Mouse (Mus musculus): ENCODE measurements around the gene Cmip.

DNA sequence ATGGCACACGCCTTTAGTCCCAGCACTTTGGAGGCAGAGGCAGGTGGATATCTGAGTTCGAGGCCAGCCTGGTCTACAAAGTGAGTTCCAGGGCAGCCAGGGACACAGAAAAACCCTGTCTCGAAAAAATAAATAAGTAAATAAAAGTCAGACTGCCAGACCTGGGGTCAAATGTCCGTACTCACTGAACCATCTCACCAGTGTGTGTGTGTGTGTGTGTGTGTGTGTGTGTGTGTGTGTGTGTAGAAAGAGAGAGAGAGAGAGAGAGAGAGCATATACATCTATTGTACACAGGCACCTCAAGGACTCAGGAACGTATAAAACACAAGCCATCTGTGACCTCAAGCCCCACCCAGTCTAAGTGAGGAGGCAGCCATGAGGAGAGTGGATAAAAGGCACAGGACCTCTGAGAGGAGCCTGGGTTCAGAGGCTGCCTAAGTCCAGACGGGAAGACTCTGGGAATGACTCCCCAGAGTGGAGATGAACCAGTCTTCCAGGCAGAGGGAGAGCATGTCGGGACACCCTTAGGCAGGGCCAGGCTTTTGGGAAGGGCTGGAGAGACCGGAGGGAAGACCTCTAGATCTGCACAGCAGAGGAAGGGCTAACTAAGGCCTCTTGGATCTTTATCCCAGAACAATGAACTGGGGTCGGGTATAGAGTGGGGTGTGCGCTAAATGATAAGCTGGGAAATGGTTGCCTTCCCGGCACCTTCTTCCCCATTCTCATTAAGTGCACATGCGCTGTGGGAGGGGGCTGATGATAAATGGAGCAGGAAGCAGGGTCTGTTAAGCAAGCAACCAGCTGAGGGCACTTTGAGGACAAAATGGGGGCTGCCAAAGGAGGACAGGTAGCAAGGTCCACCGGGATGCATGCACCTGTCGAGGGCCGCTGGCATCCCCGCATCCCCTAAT, 212.8 kb downstream of the Cmip start:
- TF ChIP-seq POLR2A (IDR thresholded peaks at IDR 0.05; ENCODE audit: control insufficient read depth, extremely low read depth, insufficient read depth, low read length, poor library complexity) (no peak), CTCF (IDR thresholded peaks at IDR 0.05; ENCODE audit: borderline replicate concordance, control insufficient read depth, extremely low read depth, insufficient read depth, low read length, poor library complexity) (no peak)
